Mouse (Mus musculus) kidney, postnatal 14 days (tissue): ENCODE data around the gene Gm9918.
"Not testable (repeated sequence)": the region's sequence is repeated elsewhere in the genome, so short reads cannot be mapped to it uniquely, and the experiment has no call there.

Experiments used
- DNase-seq: peaks from one replicate; pipeline ENCODE4 v3.0.0; 2022; ENCODE audit warnings: mixed read lengths

Gene Gm9918

GRCm38 (mm10) chr15:102270274-102270960, at the start of gene Gm9918:
Gm9918 (plus strand) TSS chr15:102270563.
- no peak for DNase-seq

DNA sequence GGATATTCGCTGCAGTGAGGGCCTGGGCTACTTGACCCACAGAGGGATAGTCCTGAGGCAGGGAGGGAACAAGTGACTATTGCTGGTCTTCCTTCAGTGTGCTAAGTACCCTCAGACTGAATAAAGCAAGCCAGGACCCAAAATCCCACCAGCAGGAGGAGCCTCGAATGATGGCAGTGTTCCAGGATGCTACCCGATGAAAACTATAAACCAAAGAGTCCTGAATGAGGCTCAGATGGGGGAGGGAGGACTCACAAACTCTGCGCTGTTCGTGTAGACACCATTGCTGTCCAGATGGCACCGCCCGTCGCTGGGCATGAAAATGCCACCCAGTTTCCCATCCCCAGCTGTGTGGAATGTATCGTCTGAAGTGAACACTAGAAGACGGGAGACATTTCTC, 48.0 kb upstream of the Gm9918 start:
- DNase-seq: no peak

- peak; percentile 88 for DNase-seq
These were observed 46.0 kb upstream of the Gm9918 start for GRCm38 (mm10) chr15:102224186-102224991.

GRCm38 (mm10) chr15:102224992-102225617, 45.3 kb upstream of the Gm9918 start:
- no peak for DNase-seq

DNA sequence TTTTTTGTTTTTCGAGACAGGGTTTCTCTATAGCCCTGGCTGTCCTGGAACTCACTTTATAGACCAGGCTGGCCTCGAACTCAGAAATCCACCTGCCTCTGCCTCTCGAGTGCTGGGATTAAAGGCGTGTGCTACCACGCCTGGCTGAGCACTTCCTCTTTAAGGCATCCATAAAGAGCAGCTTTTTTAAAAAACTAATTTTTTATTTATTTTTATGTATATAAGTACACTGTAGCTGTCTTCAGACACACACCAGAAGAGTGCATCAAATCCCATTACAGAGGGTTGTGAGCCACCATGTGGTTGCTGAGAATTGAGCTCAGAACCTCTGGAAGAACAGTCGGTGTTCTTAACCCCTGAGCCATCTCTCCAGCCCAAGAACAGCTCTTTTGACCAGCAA, 44.7 kb upstream of the Gm9918 start:
- not testable (repeated sequence) for DNase-seq

- no peak for DNase-seq
These were observed 39.7 kb upstream of the Gm9918 start for GRCm38 (mm10) chr15:102230408-102231321.

DNA sequence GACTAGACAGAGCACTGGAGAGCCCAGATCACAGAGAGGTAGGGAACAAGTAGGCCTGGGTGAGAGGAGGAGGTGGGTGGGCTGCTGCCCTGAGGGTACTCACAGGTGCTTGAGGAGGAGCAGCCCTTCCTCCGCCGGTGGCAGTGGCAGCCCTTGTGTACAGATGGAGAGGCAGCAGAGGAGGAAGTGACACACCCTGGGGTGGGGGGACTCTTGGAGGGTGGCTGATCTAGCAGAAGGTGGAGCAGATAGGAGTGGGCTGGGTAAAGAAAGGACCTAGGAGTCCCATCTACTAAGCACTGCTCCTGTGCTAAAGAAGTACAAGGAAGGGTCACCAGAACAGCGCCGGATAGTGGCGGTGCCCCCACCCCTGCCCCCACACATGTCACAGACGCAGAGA, 38.6 kb upstream of the Gm9918 start, which contains the start of gene Itgb7:
TSS of gene Itgb7 (minus strand) at position 197 of the 400 bp plus-strand sequence.
- no peak for DNase-seq

GRCm38 (mm10) chr15:102232764-102233163, 37.6 kb upstream of the Gm9918 start:
- DNase-seq: no peak

- no peak for DNase-seq
These were observed 36.5 kb upstream of the Gm9918 start for GRCm38 (mm10) chr15:102233896-102234295.

GRCm38 (mm10) chr15:102235371-102236027, 34.9 kb upstream of the Gm9918 start:
- DNase-seq: peak; percentile 53

DNA sequence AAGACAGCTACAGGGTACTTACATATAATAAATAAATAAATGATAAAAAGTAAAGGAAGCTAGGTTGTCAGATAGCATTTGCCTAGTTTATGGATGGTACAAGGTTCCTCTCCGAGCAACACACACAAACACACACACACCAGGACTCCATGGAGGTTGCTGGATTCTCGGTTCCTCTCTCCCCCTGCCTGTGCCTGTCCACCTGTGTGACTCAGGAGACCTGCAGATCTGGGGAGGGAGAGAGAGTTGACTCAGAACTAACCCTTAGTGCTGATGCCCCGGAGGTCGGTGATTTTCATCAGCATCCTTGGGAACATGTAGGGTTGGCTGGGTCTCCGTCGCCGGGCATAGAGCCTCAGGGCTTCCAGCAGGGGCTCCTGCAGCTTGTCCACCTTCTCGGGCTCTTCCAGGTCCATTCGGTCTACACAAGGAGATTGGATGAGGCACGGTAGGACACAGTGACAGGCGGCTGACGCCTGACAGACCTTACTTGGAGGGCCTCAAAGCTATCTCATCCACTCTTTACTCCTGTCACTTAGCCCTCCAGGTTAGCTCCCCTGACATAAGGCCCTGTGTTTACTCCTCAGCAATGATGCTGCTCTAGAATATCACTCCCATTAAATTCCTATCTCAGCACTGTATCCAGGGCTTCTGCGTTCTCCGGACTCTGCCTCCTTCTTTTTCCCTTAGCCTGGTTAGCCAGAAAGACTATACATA, 31.7 kb upstream of the Gm9918 start:
- no peak for DNase-seq

DNA sequence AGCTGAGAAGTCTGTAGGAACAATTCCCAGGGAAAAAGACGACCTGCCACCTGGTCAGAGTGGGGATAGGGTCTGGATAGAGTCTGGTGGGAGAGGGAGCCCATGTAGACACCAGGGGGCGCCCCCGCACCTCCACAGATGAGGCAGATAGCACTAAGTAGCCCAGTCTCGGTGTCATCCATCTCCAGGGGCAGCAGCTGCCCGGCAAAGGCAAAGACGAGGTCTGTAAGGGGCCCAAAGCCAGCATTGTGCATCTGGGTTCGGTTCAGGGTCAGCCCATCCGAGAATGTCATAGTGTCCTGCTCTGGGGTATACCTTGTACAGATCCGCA, 31.1 kb upstream of the Gm9918 start:
- DNase-seq: peak; percentile 88

DNA sequence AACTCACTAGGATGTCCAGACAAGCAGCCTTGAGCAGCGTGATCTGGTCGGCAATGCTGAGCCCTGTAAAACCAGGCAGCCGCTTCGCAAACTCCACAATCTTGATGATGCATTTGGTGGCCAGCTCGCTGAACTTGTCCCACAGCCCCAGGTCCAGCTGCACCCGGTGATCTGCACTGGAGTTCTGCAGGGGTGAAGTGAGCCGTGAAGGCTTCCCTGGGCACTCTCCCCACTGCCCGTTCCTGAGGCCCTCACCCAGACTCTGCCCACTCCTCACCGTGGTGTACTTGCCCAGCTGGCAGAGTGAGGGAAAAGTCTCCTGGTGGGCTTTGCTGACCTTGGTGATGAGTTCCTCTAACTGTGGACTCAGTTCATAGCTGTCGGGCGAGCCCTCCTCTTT, 30.5 kb upstream of the Gm9918 start:
- DNase-seq: no peak

GRCm38 (mm10) chr15:102240607-102241006, 29.8 kb upstream of the Gm9918 start:
- peak; percentile 78 for DNase-seq

GRCm38 (mm10) chr15:102242404-102243228, 27.7 kb upstream of the Gm9918 start:
- DNase-seq: no peak

DNA sequence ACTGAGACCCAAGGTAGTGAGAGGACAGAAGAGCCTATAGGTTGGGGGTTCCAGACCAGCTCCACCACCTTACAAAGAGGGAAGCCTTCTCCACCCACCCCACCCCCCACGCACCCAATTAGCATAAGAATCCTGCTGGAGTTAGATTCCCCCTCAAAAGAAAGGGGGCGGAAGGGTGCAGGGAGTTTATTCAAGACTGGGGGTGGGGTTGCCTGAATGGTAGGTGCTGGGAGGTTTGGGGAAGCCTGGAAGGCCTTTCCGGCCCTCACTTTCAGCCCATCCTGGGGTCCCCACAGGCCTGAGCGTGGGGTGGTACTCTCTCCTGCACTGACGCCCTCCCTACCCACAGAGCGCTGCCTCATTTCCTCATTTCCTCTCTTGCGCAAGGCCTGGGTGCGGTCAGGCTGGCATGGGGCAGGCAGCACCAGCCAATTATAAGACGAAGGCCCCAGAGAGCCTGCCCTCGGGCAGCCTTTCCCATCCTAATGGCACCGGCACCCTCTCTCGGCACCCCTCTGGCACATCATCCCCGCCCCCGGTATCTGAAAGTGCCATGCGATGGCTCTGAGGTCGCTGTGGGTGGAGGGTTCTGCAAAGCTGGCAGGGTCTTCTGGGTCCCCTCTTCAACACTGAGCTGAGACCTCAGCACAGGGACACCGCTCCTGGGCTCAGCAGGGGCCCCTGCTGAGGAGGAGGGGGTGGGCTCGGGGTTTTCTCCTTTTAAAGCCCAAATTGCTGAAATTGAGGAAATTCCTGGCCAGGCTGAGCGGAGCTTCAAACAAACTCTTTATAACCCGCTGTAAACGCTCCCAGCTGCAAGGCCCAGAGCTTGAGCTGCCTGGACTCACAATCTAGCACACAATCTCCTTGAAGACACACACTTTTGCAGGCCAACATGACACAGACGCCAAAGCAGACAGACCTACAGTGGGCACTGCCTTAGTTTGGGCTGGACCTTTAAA, 26.9 kb upstream of the Gm9918 start:
- DNase-seq: peak; percentile 53

GRCm38 (mm10) chr15:102244306-102245191, 25.8 kb upstream of the Gm9918 start:
- DNase-seq: peak; percentile 53

DNA sequence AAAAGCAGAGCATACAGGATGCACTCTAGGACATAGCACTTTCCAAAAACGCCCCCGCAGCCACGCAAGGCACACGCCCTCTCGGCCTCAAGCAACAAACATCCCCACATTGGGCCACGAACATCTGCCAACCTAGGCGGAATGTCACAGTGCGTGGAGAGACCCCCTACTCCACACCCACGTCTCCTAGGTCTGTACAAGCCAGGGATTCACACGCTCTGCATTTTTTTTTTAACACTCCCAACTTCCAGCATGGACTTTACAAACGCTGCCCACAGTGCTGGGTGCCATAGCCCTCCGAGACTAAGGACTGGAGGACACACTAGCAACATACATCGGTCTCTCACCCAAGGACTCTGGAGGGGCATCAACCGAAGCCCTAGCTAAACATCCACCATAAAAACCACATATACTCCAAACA, 24.9 kb upstream of the Gm9918 start:
- DNase-seq: no peak
